Mouse (Mus musculus): ENCODE measurements at regions not wholly inside any gene's neighbourhood (a gene's known extent, or its start where the extent isn't known, plus 50 kb on each side); places are given as distances from the start of the nearest gene placed in this dataset.

- DNase-seq (ENCODE audit: low read depth), result no peak
These were observed 132.1 kb downstream of the 1700020N01Rik start for GRCm38 (mm10) chr10:21724999-21725398.

GRCm38 (mm10) chr10:21740256-21740655 lies 141.7 kb upstream of the Sgk1 start:
- no peak for DNase-seq (ENCODE audit: low read depth)

GRCm38 (mm10) chr10:21741575-21741974 lies 140.4 kb upstream of the Sgk1 start:
- DNase-seq (ENCODE audit: low read depth), result no peak

GRCm38 (mm10) chr10:21741976-21742745 lies 139.8 kb upstream of the Sgk1 start:
- DNase-seq (ENCODE audit: low read depth), result no peak

- no peak for DNase-seq (ENCODE audit: low read depth)
These were observed 138.6 kb upstream of the Sgk1 start for GRCm38 (mm10) chr10:21743396-21743795.

- no peak for DNase-seq (ENCODE audit: low read depth)
These were observed 137.5 kb upstream of the Sgk1 start for GRCm38 (mm10) chr10:21744341-21744955.

- DNase-seq (ENCODE audit: low read depth), result no peak
These were observed 136.0 kb upstream of the Sgk1 start for GRCm38 (mm10) chr10:21745940-21746487.

GRCm38 (mm10) chr10:21746713-21747112 lies 135.3 kb upstream of the Sgk1 start:
- no peak for DNase-seq (ENCODE audit: low read depth)

GRCm38 (mm10) chr10:21751326-21751725 lies 130.7 kb upstream of the Sgk1 start:
- no peak for DNase-seq (ENCODE audit: low read depth)

- DNase-seq (ENCODE audit: low read depth), result no peak
These were observed 129.6 kb upstream of the Sgk1 start for GRCm38 (mm10) chr10:21752392-21752791.

GRCm38 (mm10) chr10:21754763-21755548 lies 127.0 kb upstream of the Sgk1 start:
- DNase-seq (ENCODE audit: low read depth), result no peak

- DNase-seq (ENCODE audit: low read depth), result no peak
These were observed 126.3 kb upstream of the Sgk1 start for GRCm38 (mm10) chr10:21755717-21756116.

GRCm38 (mm10) chr10:21756811-21757210 lies 125.2 kb upstream of the Sgk1 start:
- DNase-seq (ENCODE audit: low read depth), result no peak

GRCm38 (mm10) chr10:21758122-21758521 lies 123.9 kb upstream of the Sgk1 start:
- no peak for DNase-seq (ENCODE audit: low read depth)

- DNase-seq (ENCODE audit: low read depth), result no peak
These were observed 119.5 kb upstream of the Sgk1 start for GRCm38 (mm10) chr10:21762516-21762915.

GRCm38 (mm10) chr10:21763017-21763964 lies 118.7 kb upstream of the Sgk1 start:
- no peak for DNase-seq (ENCODE audit: low read depth)

GRCm38 (mm10) chr10:21764090-21764489 lies 117.9 kb upstream of the Sgk1 start:
- DNase-seq (ENCODE audit: low read depth), result no peak

GRCm38 (mm10) chr10:21764891-21765290 lies 117.1 kb upstream of the Sgk1 start:
- DNase-seq (ENCODE audit: low read depth), result no peak

- DNase-seq (ENCODE audit: low read depth), result peak; percentile 58
These were observed 108.4 kb upstream of the Sgk1 start for GRCm38 (mm10) chr10:21773548-21773947.

GRCm38 (mm10) chr10:21775441-21775840 lies 106.5 kb upstream of the Sgk1 start:
- no peak for DNase-seq (ENCODE audit: low read depth)
